15 mouse cellular contexts compared by ENCODE assay signal in genomic region chr10:87419245-87419939, GRCm38 (mm10).
DNase-seq lines count a peak whose midpoint lies in the region; ATAC-seq and TF ChIP-seq lines count a peak whose summit lies in the region.
"Had no signal": no experiment of that assay in that cellular context is flagged by ENCODE, and none has a peak within 500 bp of the region (broad histone marks: within the 10 kb centered on the region; RNA-seq: fewer than 3 reads in every experiment).

No protein-coding gene starts in this region.

- 0 out of 2 replicates have a peak overlapping the region, but pooled peaks have one; percentile 9 for H3K4me2 ChIP-seq in embryonic facial prominence, embryonic 12.5 days (replicated peaks)
- H3K4me2 ChIP-seq in hindbrain, embryonic 12.5 days (replicated peaks), result peak overlapping the region; percentile 13; the same call in 1 of the 2 replicates
- H3K4me2 ChIP-seq in midbrain, embryonic 14.5 days (ENCODE audit: low read length), result peak overlapping the region; percentile 27
- no peak overlapping the region for H3K4me2 ChIP-seq in heart, embryonic 11.5 days
- H3K4me2 ChIP-seq in heart, embryonic 12.5 days, result no peak overlapping the region

- H3K9me3 ChIP-seq in embryonic facial prominence, embryonic 12.5 days, result no peaks in the 10 kb centered on the region
- no peaks in the 10 kb centered on the region for H3K9me3 ChIP-seq in hindbrain, embryonic 12.5 days (replicated peaks)
- no peaks in the 10 kb centered on the region for H3K9me3 ChIP-seq in midbrain, embryonic 14.5 days (ENCODE audit: control insufficient read depth, low read length)
- no peaks in the 10 kb centered on the region for H3K9me3 ChIP-seq in heart, embryonic 11.5 days (replicated peaks; ENCODE audit: control insufficient read depth, low read length)
- no peaks in the 10 kb centered on the region for H3K9me3 ChIP-seq in heart, embryonic 12.5 days (replicated peaks)

- H3K27ac ChIP-seq in embryonic facial prominence, embryonic 12.5 days, result no peak overlapping the region
- peak overlapping the region; percentile 52 for H3K27ac ChIP-seq in hindbrain, embryonic 12.5 days
- peak overlapping the region; percentile 72 for H3K27ac ChIP-seq in midbrain, embryonic 14.5 days (replicated peaks; ENCODE audit: low read depth, low read length)
- H3K27ac ChIP-seq in heart, embryonic 11.5 days (ENCODE audit: low read depth, low read length), result no peak overlapping the region
- H3K27ac ChIP-seq in kidney, adult 2 months (ENCODE audit: insufficient read depth, low read depth, low read length), result no peak overlapping the region
- H3K27ac ChIP-seq in heart, embryonic 12.5 days (ENCODE audit: poor library complexity, severe bottlenecking), result no peak overlapping the region
- H3K27ac ChIP-seq: macrophage had no signal

- TF ChIP-seq POLR2A in brain, embryonic 14.5 days (IDR thresholded peaks at IDR 0.05; ENCODE audit: borderline replicate concordance, extremely low read depth, insufficient read depth, insufficient read length, poor library complexity, severe bottlenecking), result no peak
- TF ChIP-seq POLR2A in kidney, adult 2 months (IDR thresholded peaks at IDR 0.05; ENCODE audit: low read depth, low read length), result no peak

- no peak for ATAC-seq in embryonic facial prominence, embryonic 12.5 days (ENCODE audit: insufficient number of reproducible peaks, insufficient read depth, low FRiP score, low TSS enrichment)
- peak; percentile 72 for ATAC-seq in hindbrain, embryonic 12.5 days (ENCODE audit: low FRiP score)
- peak; percentile 59 for ATAC-seq in midbrain, embryonic 14.5 days (ENCODE audit: low FRiP score, low TSS enrichment)
- ATAC-seq in heart, embryonic 11.5 days (replicated peaks; ENCODE audit: insufficient number of reproducible peaks, low FRiP score, low TSS enrichment), result no peak
- ATAC-seq in heart, embryonic 12.5 days (ENCODE audit: insufficient number of reproducible peaks, low FRiP score), result no peak

- DNase-seq in brain, embryonic 14.5 days (ENCODE audit: low read depth), result peak; percentile 49
- no peak for DNase-seq in midbrain, embryonic 14.5 days
- no peak for DNase-seq in B cell, adult 2 months
- no peak for DNase-seq in kidney, adult 2 months
- DNase-seq: cerebellum, postnatal 36 days; heart, postnatal 36 days; kidney, adult 11 months; kidney, postnatal 4 days; lung, adult 18-20 months; right cerebral cortex, postnatal 14 days had no signal

- TF ChIP-seq CTCF in brain, embryonic 14.5 days (IDR thresholded peaks at IDR 0.05; ENCODE audit: borderline replicate concordance, extremely low read depth, insufficient read depth, insufficient read length), result no peak
- TF ChIP-seq CTCF in kidney, adult 2 months (conservative IDR thresholded peaks at IDR 0.05; ENCODE audit: insufficient read depth, insufficient read length, low read depth, low read length), result no peak

- no peaks in the 10 kb centered on the region for H3K36me3 ChIP-seq in embryonic facial prominence, embryonic 12.5 days
- no peaks in the 10 kb centered on the region for H3K36me3 ChIP-seq in hindbrain, embryonic 12.5 days
- no peaks in the 10 kb centered on the region for H3K36me3 ChIP-seq in midbrain, embryonic 14.5 days (ENCODE audit: control insufficient read depth, insufficient read depth, low read length)
- no peaks in the 10 kb centered on the region for H3K36me3 ChIP-seq in heart, embryonic 11.5 days (ENCODE audit: control insufficient read depth, insufficient read depth, low read length)
- H3K36me3 ChIP-seq in kidney, adult 2 months (ENCODE audit: control insufficient read depth, insufficient read depth, low read length), result no peaks in the 10 kb centered on the region
- no peaks in the 10 kb centered on the region for H3K36me3 ChIP-seq in heart, embryonic 12.5 days

- H3K9ac ChIP-seq in embryonic facial prominence, embryonic 12.5 days, result no peak overlapping the region
- no peak overlapping the region for H3K9ac ChIP-seq in hindbrain, embryonic 12.5 days
- no peak overlapping the region for H3K9ac ChIP-seq in midbrain, embryonic 14.5 days (replicated peaks; ENCODE audit: low read length)
- no peak overlapping the region for H3K9ac ChIP-seq in heart, embryonic 11.5 days (ENCODE audit: low read depth, low read length)
- H3K9ac ChIP-seq in heart, embryonic 12.5 days, result no peak overlapping the region

- H3K4me3 ChIP-seq in embryonic facial prominence, embryonic 12.5 days, result no peak overlapping the region
- H3K4me3 ChIP-seq in hindbrain, embryonic 12.5 days, result no peak overlapping the region
- H3K4me3 ChIP-seq in midbrain, embryonic 14.5 days (replicated peaks; ENCODE audit: low read depth, low read length), result no peak overlapping the region
- H3K4me3 ChIP-seq in heart, embryonic 11.5 days (ENCODE audit: low read depth, low read length), result no peak overlapping the region
- no peak overlapping the region for H3K4me3 ChIP-seq in kidney, adult 2 months (ENCODE audit: insufficient read depth, low read depth, low read length)
- no peak overlapping the region for H3K4me3 ChIP-seq in heart, embryonic 12.5 days

- 28% methylated on average over 7 of the region's 7 CpGs for WGBS in embryonic facial prominence, embryonic 12.5 days
- 21% methylated on average over 7 of the region's 7 CpGs for WGBS in hindbrain, embryonic 12.5 days
- 5% methylated on average over 7 of the region's 7 CpGs for WGBS in midbrain, embryonic 14.5 days
- WGBS in heart, embryonic 11.5 days (ENCODE audit: insufficient replicate concordance), result 42% methylated on average over 7 of the region's 7 CpGs
- 39% methylated on average over 7 of the region's 7 CpGs for WGBS in kidney, adult 2 months
- WGBS in heart, embryonic 12.5 days, result 42% methylated on average over 7 of the region's 7 CpGs

- H3K4me1 ChIP-seq in embryonic facial prominence, embryonic 12.5 days, result 0 out of 2 replicates have a peak, but pooled peaks cover 2% of the 10 kb centered on the region
- peaks cover 11% of the 10 kb centered on the region for H3K4me1 ChIP-seq in hindbrain, embryonic 12.5 days
- peaks cover 15% of the 10 kb centered on the region; the same call in 1 of the 2 replicates for H3K4me1 ChIP-seq in midbrain, embryonic 14.5 days (ENCODE audit: control insufficient read depth, insufficient read depth, low read length)
- no peaks in the 10 kb centered on the region for H3K4me1 ChIP-seq in heart, embryonic 11.5 days (ENCODE audit: control insufficient read depth, insufficient read depth, low read length)
- no peaks in the 10 kb centered on the region for H3K4me1 ChIP-seq in kidney, adult 2 months (ENCODE audit: control insufficient read depth, insufficient read depth, low read length)
- H3K4me1 ChIP-seq in heart, embryonic 12.5 days (replicated peaks), result no peaks in the 10 kb centered on the region

- no peaks in the 10 kb centered on the region for H3K27me3 ChIP-seq in embryonic facial prominence, embryonic 12.5 days
- H3K27me3 ChIP-seq in hindbrain, embryonic 12.5 days, result no peaks in the 10 kb centered on the region
- no peaks in the 10 kb centered on the region for H3K27me3 ChIP-seq in midbrain, embryonic 14.5 days (ENCODE audit: control insufficient read depth, insufficient read depth, low read length)
- H3K27me3 ChIP-seq in heart, embryonic 11.5 days (ENCODE audit: control insufficient read depth, insufficient read depth, low read length), result no peaks in the 10 kb centered on the region
- H3K27me3 ChIP-seq in kidney, adult 2 months (replicated peaks; ENCODE audit: control insufficient read depth, insufficient read depth, low read length), result no peaks in the 10 kb centered on the region
- H3K27me3 ChIP-seq in heart, embryonic 12.5 days (replicated peaks), result no peaks in the 10 kb centered on the region

Comparison
In these comparisons a context has a peak if more than half of its experiments do, and no peak if none do; other contexts are left out.
1. ATAC-seq: peak in hindbrain, embryonic 12.5 days (single experiment) and midbrain, embryonic 14.5 days (single experiment); none in embryonic facial prominence, embryonic 12.5 days (single experiment), heart, embryonic 11.5 days (single experiment) and heart, embryonic 12.5 days (single experiment).
2. H3K27ac ChIP-seq: peak in hindbrain, embryonic 12.5 days (single experiment) and midbrain, embryonic 14.5 days (single experiment); none in embryonic facial prominence, embryonic 12.5 days (single experiment), heart, embryonic 11.5 days (single experiment), kidney, adult 2 months (single experiment) and heart, embryonic 12.5 days (single experiment).
3. H3K4me2 ChIP-seq: peak in embryonic facial prominence, embryonic 12.5 days (single experiment), hindbrain, embryonic 12.5 days (single experiment) and midbrain, embryonic 14.5 days (single experiment); none in heart, embryonic 11.5 days (single experiment) and heart, embryonic 12.5 days (single experiment).